Mouse (Mus musculus) lung, postnatal 0 days (tissue): ENCODE measurements around the gene Snapc4. TPM values are rescaled to one million over a fixed set of nuclear protein-coding genes. Genes with fewer than 3 reads are reported as not detected.
"Not testable (repeated sequence)": the region's sequence is repeated elsewhere in the genome, so short reads cannot be mapped to it uniquely, and the experiment has no call there.

Experiments
- ATAC-seq: fragments of 200-750 bp; cut with Nextera tagmentation; 2 replicates; pipeline ENCODE4 v1.8.0; 2017; ENCODE audit warnings: moderate library complexity
- DNase-seq: peaks from one replicate; pipeline ENCODE4 v3.0.0-alpha.2; 2016; ENCODE audit warnings: low spot score
- H3K27ac ChIP-seq: fragments of 300-500 bp; sonication (generic); 2 replicates; pipeline ENCODE4 v1.5.1; 2014; ENCODE audit warnings: antibody characterized with exemption, mild to moderate bottlenecking, low read length, mixed read lengths
- H3K27me3 ChIP-seq: fragments of 300-500 bp; sonication (generic); replicated peaks from 2 replicates; pipeline ENCODE4 v1.6.1; 2014; ENCODE audit warnings: low read length, mixed read lengths; ENCODE audit not compliant: insufficient read depth
- H3K36me3 ChIP-seq: fragments of 300-500 bp; sonication (generic); 2 replicates; pipeline ENCODE4 v1.6.1; 2014; ENCODE audit warnings: low read length, mixed read lengths; ENCODE audit not compliant: insufficient read depth
- H3K4me1 ChIP-seq: fragments of 300-500 bp; sonication (generic); 2 replicates; pipeline ENCODE4 v1.6.1; 2014; ENCODE audit warnings: antibody characterized with exemption, low read depth, low read length, mixed read lengths; ENCODE audit not compliant: insufficient read depth
- H3K4me2 ChIP-seq: fragments of 300-500 bp; sonication (generic); replicated peaks from 2 replicates; pipeline ENCODE4 v1.6.1; 2014; ENCODE audit warnings: low read depth, mild to moderate bottlenecking, low read length, moderate library complexity, mixed read lengths
- H3K4me3 ChIP-seq: fragments of 300-500 bp; sonication (generic); 2 replicates; pipeline ENCODE4 v1.5.1; 2014; ENCODE audit warnings: low read depth, low read length
- H3K9ac ChIP-seq: fragments of 300-500 bp; sonication (generic); replicated peaks from 2 replicates; pipeline ENCODE4 v1.6.1; 2014; ENCODE audit warnings: low read depth, mild to moderate bottlenecking
- H3K9me3 ChIP-seq: fragments of 300-500 bp; sonication (generic); 2 replicates; pipeline ENCODE4 v1.6.1; 2016; ENCODE audit warnings: low read length, mixed read lengths
- CTCF ChIP-seq: IDR thresholded peaks from 2 replicates; pipeline ENCODE4 v1.5.1; 2016; ENCODE audit warnings: antibody characterized with exemption, mild to moderate bottlenecking
- EP300 ChIP-seq: IDR thresholded peaks from 2 replicates; pipeline ENCODE4 v1.6.1; 2016; ENCODE audit warnings: antibody characterized with exemption, mild to moderate bottlenecking, control low read depth
- WGBS: fragments of 180-500 bp; shearing (Covaris S2); extraction: QIAGEN DNeasy Blood & Tissue Kit; methylation state at CpG from one replicate; pipeline ENCODE4 v1.1.7; 2014; 5-methylcytosine and 5-hydroxymethylcytosine counted together
- polyA plus RNA-seq: library from polyadenylated mRNA; unstranded; fragments of >200 nt; fragmentation: Nextera tagmentation; extraction: Ambion mirVana; gene quantifications from 2 replicates; pipeline ENCODE4 v1.2.1, GENCODE M21; 2015

The Snapc4 gene
- polyA plus RNA-seq, 1 experiment from 2014 or later = 7.4 TPM

GRCm38 (mm10) chr2:26388682-26389153 lies 8.3 kb upstream of the Snapc4 start:
- no peaks in the 10 kb centered on the region for H3K9me3 ChIP-seq
- ATAC-seq (peak; percentile 61), DNase-seq (peak; percentile 12)
- no peak for TF ChIP-seq EP300
- H3K4me1 ChIP-seq = peaks cover 5% of the 10 kb centered on the region; the same call in 1 of the 2 replicates
- peak overlapping the region; percentile 74 for H3K9ac ChIP-seq
- peak overlapping the region; percentile 74 for H3K27ac ChIP-seq
- H3K36me3 ChIP-seq = peaks cover 36% of the 10 kb centered on the region
- H3K27me3 ChIP-seq = no peaks in the 10 kb centered on the region
- H3K4me2 ChIP-seq = peak overlapping the region; percentile 96
- peak overlapping the region; percentile 99 for H3K4me3 ChIP-seq
- under 1% methylated on average over 41 of the region's 45 CpGs for WGBS

GRCm38 (mm10) chr2:26387713-26388112 lies 7.3 kb upstream of the Snapc4 start:
- H3K4me2 ChIP-seq = no peak overlapping the region
- TF ChIP-seq EP300 (no peak), CTCF (no peak)
- H3K27me3 ChIP-seq = no peaks in the 10 kb centered on the region
- H3K36me3 ChIP-seq = peaks cover 32% of the 10 kb centered on the region
- ATAC-seq (no peak), DNase-seq (no peak)
- peaks cover 5% of the 10 kb centered on the region; the same call in 1 of the 2 replicates for H3K4me1 ChIP-seq
- WGBS = 83% methylated on average over 3 of the region's 3 CpGs
- no peak overlapping the region for H3K27ac ChIP-seq
- H3K4me3 ChIP-seq = no peak overlapping the region
- 0 out of 2 replicates have a peak overlapping the region, but pooled peaks have one; percentile 74 for H3K9ac ChIP-seq
- no peaks in the 10 kb centered on the region for H3K9me3 ChIP-seq

- not testable (repeated sequence) for H3K27ac ChIP-seq, DNase-seq, H3K27me3 ChIP-seq, H3K9ac ChIP-seq, H3K9me3 ChIP-seq, H3K4me1 ChIP-seq, ATAC-seq
- 31% methylated on average over 6 of the region's 6 CpGs for WGBS
- peaks cover 22% of the 10 kb centered on the region for H3K36me3 ChIP-seq
- H3K4me3 ChIP-seq = peak overlapping the region; percentile 55
- H3K4me2 ChIP-seq = peak overlapping the region; percentile 92
Observed at GRCm38 (mm10) chr2:26380871-26381270, 418 bp upstream of the Snapc4 start.

- no peak overlapping the region for H3K27ac ChIP-seq
- no peak overlapping the region for H3K9ac ChIP-seq
- DNase-seq = no peak
- H3K4me3 ChIP-seq = no peak overlapping the region
- no peak for ATAC-seq
- H3K4me1 ChIP-seq = no peaks in the 10 kb centered on the region
- H3K36me3 ChIP-seq = peaks cover 38% of the 10 kb centered on the region
- no peaks in the 10 kb centered on the region for H3K9me3 ChIP-seq
- TF ChIP-seq CTCF (no peak), EP300 (no peak)
- no peaks in the 10 kb centered on the region for H3K27me3 ChIP-seq
- no peak overlapping the region for H3K4me2 ChIP-seq
- 98% methylated on average over 8 of the region's 8 CpGs for WGBS
Observed at GRCm38 (mm10) chr2:26372396-26372795, 8.1 kb downstream of the Snapc4 start.

GRCm38 (mm10) chr2:26368572-26368971 lies 11.9 kb downstream of the Snapc4 start:
- no peak overlapping the region for H3K27ac ChIP-seq
- H3K9ac ChIP-seq = no peak overlapping the region
- WGBS = 71% methylated on average over 1 of the region's 1 CpGs
- no peaks in the 10 kb centered on the region; the same call in 1 of the 2 replicates for H3K4me1 ChIP-seq
- no peak overlapping the region for H3K4me3 ChIP-seq
- H3K4me2 ChIP-seq = no peak overlapping the region
- H3K36me3 ChIP-seq = peaks cover 30% of the 10 kb centered on the region
- TF ChIP-seq CTCF (no peak), EP300 (no peak)
- ATAC-seq (no peak), DNase-seq (no peak)
- H3K9me3 ChIP-seq = no peaks in the 10 kb centered on the region
- no peaks in the 10 kb centered on the region for H3K27me3 ChIP-seq

- no peak for ATAC-seq
Observed at GRCm38 (mm10) chr2:26367911-26368310, 12.5 kb downstream of the Snapc4 start.

More at GRCm38 (mm10) chr2:26367911-26368310, 12.5 kb downstream of the Snapc4 start:
- no peaks in the 10 kb centered on the region; the same call in 1 of the 2 replicates for H3K4me1 ChIP-seq
- DNase-seq = no peak
- H3K4me2 ChIP-seq = no peak overlapping the region
- H3K9me3 ChIP-seq = no peaks in the 10 kb centered on the region
- 88% methylated on average over 6 of the region's 6 CpGs for WGBS
- H3K27ac ChIP-seq = no peak overlapping the region
- H3K36me3 ChIP-seq = peaks cover 24% of the 10 kb centered on the region
- TF ChIP-seq EP300 (no peak), CTCF (no peak)
- H3K9ac ChIP-seq = no peak overlapping the region
- H3K27me3 ChIP-seq = no peaks in the 10 kb centered on the region
- H3K4me3 ChIP-seq = no peak overlapping the region
